Mouse (Mus musculus) skeletal muscle tissue, adult 2 months (tissue): ENCODE measurements around the gene Prex1.

Experiments
- DNase-seq: peaks from one replicate; pipeline ENCODE4 v3.0.0-alpha.2; 2012; ENCODE audit warnings: low read depth, low spot score

The Prex1 gene

GRCm38 (mm10) chr2:166517392-166518174 lies 196.0 kb downstream of the Prex1 start:
- DNase-seq = peak; percentile 60

GRCm38 (mm10) chr2:166516818-166517353 lies 196.7 kb downstream of the Prex1 start:
- no peak for DNase-seq
